23 mouse cellular contexts compared by ENCODE assay signal in the genomic region with DNA sequence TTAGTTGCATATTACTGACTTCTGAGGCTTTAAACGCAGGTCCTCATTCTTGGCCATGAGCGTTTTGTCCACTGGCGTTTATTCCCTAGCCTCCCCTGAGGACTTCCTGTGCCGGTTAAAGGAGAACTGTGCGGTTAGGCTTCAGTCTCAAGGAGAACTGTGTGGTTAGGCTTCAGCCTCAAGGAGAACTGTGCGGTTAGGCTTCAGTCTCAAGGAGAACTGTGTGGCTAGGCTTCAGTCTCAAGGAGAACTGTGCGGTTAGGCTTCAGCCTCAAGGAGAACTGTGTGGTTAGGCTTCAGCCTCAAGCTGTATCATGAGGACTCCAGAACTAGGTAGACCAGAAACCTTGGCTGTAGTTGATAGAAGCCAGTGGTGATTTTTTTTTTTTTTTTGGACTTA.
DNase-seq lines count a peak whose midpoint lies in the region; ATAC-seq lines count a peak whose summit lies in the region.
"Had no signal": no experiment of that assay in that cellular context is flagged by ENCODE, and none has a peak within 500 bp of the region (broad histone marks: within the 10 kb centered on the region; RNA-seq: fewer than 3 reads in every experiment).

No protein-coding gene starts in this region.

- WGBS in hindbrain, embryonic 11.5 days: 87% methylated on average over 7 of the region's 7 CpGs

- peak; percentile 76 for ATAC-seq in common myeloid progenitor, adult 5-6 weeks (replicated peaks; ENCODE audit: low read depth, poor library complexity, severe bottlenecking)
- ATAC-seq in hematopoietic stem cell, adult 5-6 weeks (replicated peaks in 1 of 2; ENCODE audit: insufficient read depth in 1 of 2, low FRiP score in 2 of 2, low TSS enrichment in 1 of 2, low read depth in 1 of 2, poor library complexity in 2 of 2, severe bottlenecking in 2 of 2): peak; percentile 51 to 74; a peak in 3 of 4 replicates
- peak; percentile 67 for ATAC-seq in megakaryocyte progenitor cell, adult 5-6 weeks (replicated peaks; ENCODE audit: poor library complexity)
- ATAC-seq in hindbrain, embryonic 11.5 days (ENCODE audit: low FRiP score): no peak
- ATAC-seq: activated CD4-positive, CD25-positive, alpha-beta regulatory T cell, adult 4 months; forebrain, embryonic 14.5 days; forebrain, embryonic 16.5 days had no signal

- no peak overlapping the region for H3K9ac ChIP-seq in hindbrain, embryonic 11.5 days (ENCODE audit: low read depth, low read length)
- H3K9ac ChIP-seq: embryonic facial prominence, embryonic 13.5 days; embryonic facial prominence, embryonic 15.5 days; forebrain, embryonic 12.5 days had no signal

- H3K4me3 ChIP-seq in hindbrain, embryonic 11.5 days (ENCODE audit: low read depth, low read length): no peak overlapping the region
- H3K4me3 ChIP-seq: embryonic facial prominence, embryonic 13.5 days; embryonic facial prominence, embryonic 15.5 days; erythroblast, embryonic 14.5 days; forebrain, embryonic 10.5 days; forebrain, embryonic 12.5 days had no signal

- no peak overlapping the region for H3K4me2 ChIP-seq in hindbrain, embryonic 11.5 days (replicated peaks; ENCODE audit: low read depth, low read length)
- H3K4me2 ChIP-seq: embryonic facial prominence, embryonic 13.5 days; embryonic facial prominence, embryonic 15.5 days; forebrain, embryonic 12.5 days had no signal

- no peaks in the 10 kb centered on the region for H3K9me3 ChIP-seq in hindbrain, embryonic 11.5 days (ENCODE audit: control insufficient read depth, low read length)
- H3K9me3 ChIP-seq: embryonic facial prominence, embryonic 13.5 days; embryonic facial prominence, embryonic 15.5 days; forebrain, embryonic 12.5 days had no signal

- no peaks in the 10 kb centered on the region for H3K4me1 ChIP-seq in hindbrain, embryonic 11.5 days (replicated peaks; ENCODE audit: control insufficient read depth, insufficient read depth, low read length)
- H3K4me1 ChIP-seq: forebrain, embryonic 12.5 days had no signal

- DNase-seq in left cerebral cortex, adult 11 months (ENCODE audit: low spot score): no peak
- DNase-seq in urinary bladder, adult 18-20 months (ENCODE audit: low spot score in 2 of 2): no peak
- DNase-seq in hindbrain, embryonic 11.5 days (ENCODE audit: low spot score): no peak
- DNase-seq: adrenal gland, adult 8-10 months; adrenal gland, postnatal 14 days; adrenal gland, postnatal 36 days; cerebellum, adult 11 months; cerebellum, adult 18-20 months; cerebellum, adult 8-10 months; cerebellum, adult 9-11 months; cerebellum, postnatal 14 days; cerebellum, postnatal 36 days had no signal

- no peaks in the 10 kb centered on the region for H3K27me3 ChIP-seq in hindbrain, embryonic 11.5 days (ENCODE audit: control insufficient read depth, insufficient read depth, low read length)
- H3K27me3 ChIP-seq: embryonic facial prominence, embryonic 13.5 days; embryonic facial prominence, embryonic 15.5 days; forebrain, embryonic 12.5 days had no signal

- H3K36me3 ChIP-seq in hindbrain, embryonic 11.5 days (ENCODE audit: control insufficient read depth, insufficient read depth, low read length): no peaks in the 10 kb centered on the region
- H3K36me3 ChIP-seq: embryonic facial prominence, embryonic 13.5 days; embryonic facial prominence, embryonic 15.5 days; forebrain, embryonic 10.5 days; forebrain, embryonic 12.5 days had no signal

- no peak overlapping the region for H3K27ac ChIP-seq in hindbrain, embryonic 11.5 days (ENCODE audit: low read depth, low read length)
- H3K27ac ChIP-seq: embryonic facial prominence, embryonic 13.5 days; embryonic facial prominence, embryonic 15.5 days; forebrain, embryonic 10.5 days; forebrain, embryonic 12.5 days had no signal
